Mouse (Mus musculus): Measurements from ENCODE around the gene Prkcd.

Gene Prkcd

DNA sequence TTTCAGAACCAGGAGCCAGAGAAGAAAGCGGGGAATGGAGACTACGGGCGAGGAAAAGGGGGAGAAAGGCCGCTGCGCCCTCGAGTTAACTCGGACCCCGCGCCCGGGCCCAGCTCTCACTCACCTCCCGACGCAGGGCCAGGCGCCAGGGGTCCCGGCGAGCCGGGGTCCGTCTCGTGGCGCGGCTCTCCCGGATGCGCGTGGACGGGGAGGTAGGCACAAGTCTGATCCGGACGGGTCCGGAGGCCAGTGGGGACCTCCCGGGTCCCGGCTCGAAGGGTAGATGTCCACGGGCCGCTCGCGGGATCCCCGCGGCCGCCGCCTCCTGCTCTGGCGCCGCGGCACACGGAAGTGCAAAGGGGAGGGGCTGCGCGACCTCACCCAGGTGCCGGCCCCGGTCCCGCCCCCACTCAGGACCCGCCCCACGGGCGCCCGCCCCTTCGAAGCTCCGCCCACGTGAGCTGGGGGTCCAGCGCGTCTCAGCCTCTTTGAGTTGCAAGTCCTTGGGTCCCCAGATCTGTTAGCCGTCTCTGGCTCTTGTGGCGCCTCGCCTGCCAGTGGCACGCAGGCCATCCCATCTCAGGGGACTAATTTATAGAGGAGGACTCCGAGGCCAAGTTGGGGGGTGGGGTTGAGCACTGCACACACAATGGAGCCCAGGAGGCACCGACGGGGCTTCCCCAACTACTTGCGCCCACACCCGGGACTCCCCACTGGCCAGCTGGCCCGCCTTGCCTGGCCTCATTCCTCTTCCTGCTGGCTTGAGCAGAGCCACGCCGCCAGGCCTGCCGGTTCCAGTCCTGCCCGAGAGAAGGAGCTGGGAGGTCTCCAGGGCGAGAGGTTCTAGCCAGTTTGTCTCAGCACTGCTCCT is at the start of gene Prkcd:
Prkcd (minus strand) TSS at position 355 of the 871 bp plus-strand sequence.
- peak; percentile 60 for DNase-seq

- DNase-seq, result no peak
Measured at GRCm38 (mm10) chr14:30674947-30675346, 48.9 kb upstream of the Prkcd start.

DNA sequence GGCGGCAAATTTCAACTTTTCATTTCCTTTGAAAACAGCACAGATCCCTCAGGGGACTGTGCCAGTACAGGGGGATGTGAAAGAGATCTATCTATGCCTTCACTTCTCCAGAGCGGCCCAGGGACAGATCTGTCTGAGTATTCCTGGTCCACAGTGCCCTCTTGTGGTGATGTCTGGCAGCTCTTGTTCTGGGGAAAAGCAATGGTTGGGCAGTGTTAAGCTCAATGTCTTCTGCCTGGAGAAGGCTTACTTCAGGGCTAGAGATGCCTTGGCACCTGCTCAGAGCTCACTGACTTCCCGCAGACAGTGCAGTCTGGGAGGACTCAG is 45.9 kb upstream of the Prkcd start:
- DNase-seq, result peak; percentile 93

- DNase-seq, result no peak
Measured at GRCm38 (mm10) chr14:30671095-30671985, 45.3 kb upstream of the Prkcd start.

DNA sequence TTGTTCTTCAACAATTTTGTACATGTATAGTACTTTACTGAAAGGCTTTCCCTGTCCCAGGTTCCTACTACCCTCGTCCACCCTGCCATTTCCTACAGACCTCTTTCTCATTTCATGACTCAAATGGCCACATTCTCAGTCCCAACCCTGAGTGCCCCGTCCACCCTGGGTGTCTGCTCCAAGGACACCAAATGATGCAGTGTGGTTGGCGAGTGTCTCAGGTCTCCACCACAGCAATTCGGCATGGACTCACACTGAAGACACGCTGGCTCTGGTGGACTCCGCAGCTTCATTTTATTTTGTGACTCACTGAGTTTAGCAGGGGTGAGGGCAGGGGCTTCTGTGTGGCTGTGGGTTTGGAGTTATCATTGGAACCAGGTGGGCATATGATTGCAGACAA is 44.2 kb upstream of the Prkcd start:
- DNase-seq, result no peak

DNA sequence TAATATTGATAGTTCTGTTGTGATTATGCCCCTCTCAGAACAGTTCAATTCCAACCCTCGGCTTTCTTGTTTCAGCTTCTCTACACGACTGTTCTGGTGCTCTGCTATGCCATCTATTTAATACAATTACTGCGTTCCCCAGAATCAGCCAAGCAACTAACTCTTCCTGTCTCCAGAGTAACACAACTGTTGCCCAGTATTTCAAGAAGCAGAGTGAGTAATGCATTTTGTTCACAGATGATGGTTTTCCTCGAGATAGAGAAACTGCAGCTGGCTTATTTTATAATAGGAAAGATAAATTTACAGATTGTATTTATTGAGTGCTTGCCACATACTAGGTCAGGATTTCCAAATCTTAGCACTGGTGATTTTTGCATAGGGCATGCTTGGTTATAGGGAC is 40.6 kb upstream of the Prkcd start:
- no peak for DNase-seq

GRCm38 (mm10) chr14:30666061-30666460 is 40.1 kb upstream of the Prkcd start:
- no peak for DNase-seq

DNA sequence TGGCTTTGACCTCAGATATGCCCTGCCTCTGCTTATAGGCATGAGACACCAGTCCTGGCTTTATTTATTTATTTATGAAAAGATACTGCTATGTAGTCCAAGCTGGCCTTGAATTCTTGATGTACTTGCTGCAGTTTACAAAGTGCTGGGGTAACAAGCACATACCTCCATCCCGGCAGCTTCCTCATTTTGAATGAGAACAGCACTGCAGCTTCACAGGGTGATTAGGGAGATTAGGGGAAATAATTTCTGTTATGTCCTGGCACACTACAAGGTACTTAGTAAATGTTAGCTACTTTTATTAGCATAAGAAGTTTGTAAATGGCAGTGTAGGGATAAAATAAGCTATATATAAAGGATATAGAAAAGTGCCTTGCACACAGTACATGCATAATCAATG is 29.5 kb upstream of the Prkcd start:
- no peak for DNase-seq

DNA sequence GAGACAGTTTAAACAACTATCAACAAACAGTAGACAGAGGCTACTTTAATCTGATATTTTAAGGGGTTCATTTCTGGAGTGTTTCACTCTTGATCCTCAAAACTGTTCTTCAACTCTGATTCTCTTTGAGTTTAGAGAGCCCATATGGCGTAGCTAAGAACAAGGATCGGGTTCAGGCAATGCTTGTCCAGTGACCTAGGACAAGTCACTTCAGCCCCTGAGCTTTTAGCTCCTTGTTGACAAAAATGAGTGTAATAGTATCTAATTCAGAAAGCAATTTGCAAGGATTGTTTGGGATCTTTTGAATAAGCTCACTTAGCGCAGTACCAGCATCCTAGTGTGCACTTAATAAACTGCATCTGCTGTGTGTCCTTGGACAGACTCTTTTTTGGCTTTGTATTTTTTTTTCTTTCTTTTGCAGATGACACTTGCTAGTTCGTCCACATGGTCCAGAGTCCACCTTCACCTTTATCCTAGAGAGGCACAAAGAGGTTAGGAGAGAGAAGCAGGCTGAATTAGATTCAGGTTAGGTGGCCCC is 28.8 kb upstream of the Prkcd start:
- DNase-seq, result no peak

DNA sequence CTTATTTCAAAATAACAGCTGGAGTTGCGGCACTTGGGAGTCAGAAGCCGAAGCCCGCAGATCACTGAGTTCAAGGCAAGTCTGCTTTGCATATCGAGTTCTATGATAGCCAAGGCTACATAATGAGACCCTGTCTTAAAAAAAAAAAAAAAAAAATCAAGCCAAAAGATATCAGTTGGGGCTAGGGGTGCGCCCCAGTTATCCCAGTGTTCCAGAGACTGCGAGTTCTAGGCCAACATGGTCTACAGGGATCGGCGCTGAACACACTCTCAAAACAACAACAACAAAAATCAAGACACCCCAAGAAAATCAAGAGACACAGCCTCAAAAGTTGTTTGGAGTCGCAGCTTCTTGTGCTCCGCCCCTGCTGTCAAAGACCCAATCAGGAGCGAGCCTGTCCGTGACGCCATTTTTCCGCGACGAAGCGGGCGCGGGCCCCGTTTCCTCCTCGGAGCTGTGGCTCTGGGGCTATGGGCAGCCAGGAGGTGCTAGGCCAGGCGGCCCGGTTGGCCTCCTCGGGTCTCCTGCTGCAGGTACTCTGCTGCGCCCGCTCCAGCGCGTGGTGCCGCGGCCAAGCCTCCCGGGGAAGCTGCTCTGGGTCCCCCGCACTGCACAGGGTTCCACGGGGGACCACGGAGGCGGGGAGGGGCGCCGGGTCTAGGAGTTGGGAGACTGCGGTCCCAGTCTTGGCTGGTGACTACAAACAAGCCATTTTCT is 28.1 kb upstream of the Prkcd start, which contains the start of gene Rft1:
Rft1 (plus strand) TSS at position 418 of the 717 bp plus-strand sequence.
- DNase-seq, result peak; percentile 99

- peak; percentile 41 for DNase-seq
Measured at GRCm38 (mm10) chr14:30650969-30651368, 25.0 kb upstream of the Prkcd start.

DNA sequence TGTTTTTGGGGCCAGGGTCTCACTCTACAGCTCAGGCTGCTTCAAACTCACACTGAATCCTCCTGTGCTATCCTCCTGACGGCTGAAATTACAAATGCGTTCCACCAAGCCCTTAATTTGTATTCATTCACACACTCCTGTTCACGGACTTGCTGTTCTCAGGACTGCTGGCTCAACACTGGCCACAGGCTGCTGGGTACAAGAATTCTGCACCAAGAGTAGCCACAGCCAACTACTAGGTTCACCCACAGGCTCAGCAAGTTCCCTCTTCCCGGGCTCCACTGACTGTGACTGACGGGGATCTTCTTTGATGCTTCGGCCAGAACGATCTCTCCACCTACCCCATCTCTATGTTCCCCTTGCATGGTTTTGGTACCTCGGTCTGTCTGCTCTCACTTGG is 23.7 kb upstream of the Prkcd start:
- DNase-seq, result no peak

DNA sequence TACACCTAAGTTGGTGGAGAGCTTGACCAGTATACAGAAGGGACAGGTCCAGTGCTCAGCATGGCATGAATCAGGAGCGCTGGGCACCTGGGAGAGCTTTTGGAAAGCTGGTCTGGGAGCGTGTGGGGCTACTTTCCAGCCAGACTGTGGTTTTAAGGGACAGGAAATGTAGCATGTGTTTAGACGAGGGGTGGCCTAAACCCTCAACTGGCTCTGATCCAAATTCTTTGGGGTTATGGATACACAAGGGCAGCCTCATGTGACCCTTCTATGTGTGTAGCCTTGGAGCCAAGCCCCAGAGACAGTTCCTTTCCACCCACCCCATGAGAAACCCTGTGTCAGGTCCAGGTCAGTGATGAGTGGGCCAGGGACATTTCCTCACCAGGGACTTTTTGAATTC is 22.5 kb upstream of the Prkcd start:
- no peak for DNase-seq

- DNase-seq, result no peak
Measured at GRCm38 (mm10) chr14:30646486-30646885, 20.5 kb upstream of the Prkcd start.

DNA sequence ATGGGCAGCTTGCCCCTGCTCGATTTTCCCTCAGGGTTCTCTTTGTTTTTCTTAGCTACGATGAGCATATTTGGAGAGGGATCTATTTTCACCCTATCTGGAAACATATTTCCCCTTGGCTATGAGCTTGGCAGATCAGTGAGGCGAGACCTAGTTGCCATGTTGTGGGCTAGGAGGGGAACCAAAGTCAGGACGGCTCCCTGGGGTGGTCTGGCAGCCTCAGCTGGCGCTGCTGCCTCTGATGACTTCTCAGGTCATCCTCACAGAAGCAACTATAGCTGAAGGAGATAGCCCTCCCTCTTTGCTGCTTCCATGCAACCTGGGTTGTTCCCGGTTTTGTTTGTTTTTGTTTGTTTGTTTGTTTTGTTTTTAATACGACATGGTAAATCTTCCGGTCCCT is 19.1 kb upstream of the Prkcd start:
- DNase-seq, result no peak

GRCm38 (mm10) chr14:30644026-30644425 is 18.0 kb upstream of the Prkcd start:
- no peak for DNase-seq

DNA sequence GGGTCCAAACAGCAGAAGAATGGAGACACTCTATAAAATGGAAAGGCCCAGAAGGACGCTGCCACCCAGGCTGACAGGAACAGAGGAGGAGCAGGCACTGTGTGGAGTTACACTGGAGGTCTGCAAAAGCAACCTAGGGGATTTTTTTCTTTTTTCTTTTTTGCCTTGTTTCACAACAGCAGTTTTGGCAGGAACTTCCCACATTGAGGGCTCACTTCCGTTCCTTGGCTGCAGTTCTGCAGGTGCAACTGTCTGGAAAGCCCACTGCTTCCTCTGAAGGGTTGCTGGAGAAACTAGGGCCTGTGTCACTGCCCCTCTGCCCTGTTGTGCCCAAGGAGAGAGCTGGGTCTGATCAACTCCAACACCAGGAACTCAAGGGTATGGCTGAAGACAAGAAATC is 15.7 kb upstream of the Prkcd start:
- no peak for DNase-seq

- no peak for DNase-seq
Measured at GRCm38 (mm10) chr14:30638686-30639085, 12.7 kb upstream of the Prkcd start.

DNA sequence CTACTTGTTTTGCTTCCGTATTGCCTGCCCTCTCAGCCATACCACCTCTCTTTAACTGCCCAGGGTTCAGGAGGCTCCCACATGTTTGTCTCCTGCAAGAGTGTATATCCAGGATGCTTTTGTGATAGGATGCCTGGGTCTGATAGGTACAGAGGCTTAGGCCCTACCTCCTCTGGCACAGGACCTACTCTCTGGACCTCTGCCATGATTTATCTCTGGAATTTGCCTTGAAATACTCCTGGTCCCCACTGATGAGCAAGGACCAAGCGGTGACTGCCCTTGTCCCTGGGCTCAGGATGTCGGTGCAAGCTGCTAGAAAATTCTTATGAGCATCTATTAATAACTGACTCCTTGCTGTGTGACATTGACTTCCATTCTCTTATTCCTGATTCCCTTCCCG is 12.0 kb upstream of the Prkcd start:
- no peak for DNase-seq

DNA sequence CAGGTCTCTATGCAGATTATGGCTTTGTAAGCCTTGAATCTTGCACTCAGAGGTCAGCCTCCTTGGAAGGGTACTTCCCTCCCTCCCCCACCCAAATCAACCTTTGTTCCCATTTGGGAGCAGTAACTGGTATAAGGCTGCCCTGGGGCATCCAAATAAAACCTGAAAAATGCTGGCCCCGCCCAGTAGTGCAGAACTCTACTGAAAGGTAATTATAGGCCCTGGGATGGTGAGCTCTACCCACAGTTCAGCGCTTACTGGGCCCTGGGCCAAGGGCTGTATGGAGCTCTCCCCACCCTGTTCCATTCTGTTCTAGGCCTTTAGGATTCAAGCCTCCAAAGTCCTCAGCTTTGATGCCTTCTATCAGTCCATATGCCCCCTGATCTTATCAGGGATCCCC is 11.1 kb upstream of the Prkcd start:
- DNase-seq, result no peak

DNA sequence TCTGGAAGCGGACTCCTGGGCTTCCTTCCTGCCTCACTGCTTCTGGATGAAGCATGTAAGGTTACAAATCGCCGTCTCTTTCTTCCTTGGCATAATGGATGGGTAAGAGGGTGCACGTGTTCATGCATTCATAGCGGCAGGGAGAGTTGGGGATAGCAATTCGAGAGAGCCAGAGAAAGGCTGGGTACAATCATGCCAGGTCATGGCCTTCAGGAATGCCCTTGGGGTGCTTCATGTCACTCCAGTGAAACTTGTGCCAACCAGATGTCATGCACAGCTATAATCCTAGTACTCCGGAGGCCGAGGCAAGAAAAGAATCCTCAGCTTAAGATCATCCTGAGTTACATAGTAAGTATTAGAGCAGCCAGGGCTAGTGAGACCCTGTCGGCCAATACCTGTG is 10.5 kb upstream of the Prkcd start:
- DNase-seq, result no peak

GRCm38 (mm10) chr14:30635219-30635910 is 9.4 kb upstream of the Prkcd start:
- DNase-seq, result no peak

Measured in right cerebral cortex, postnatal 14 days (tissue).